Mouse (Mus musculus) adrenal gland, adult 18-20 months (tissue): ENCODE results near the gene Fchsd2. TPM values are rescaled to one million over a fixed set of nuclear protein-coding genes. Genes with fewer than 3 reads are reported as not detected.
"Not testable (repeated sequence)": the region's sequence is repeated elsewhere in the genome, so short reads cannot be mapped to it uniquely, and the experiment has no call there.

ENCODE experiments used
- DNase-seq, 2 experiments: peaks; one replicate each; pipeline ENCODE4 v3.0.0; 2021 to 2022; ENCODE audit warnings: low spot score in 2 of 2
- total RNA-seq, 2 experiments: library from RNA; stranded (reverse); gene quantifications; 1 replicate in 1 of 2; 2 replicates in 1 of 2; pipeline ENCODE4 v1.2.3; 2021

The Fchsd2 gene
- total RNA-seq, 2 experiments from 2014 or later, result 15.9 to 18.8 TPM

GRCm38 (mm10) chr7:101109856-101110350, 17.2 kb downstream of the Fchsd2 start:
- DNase-seq, result no peak

- DNase-seq, result no peak
Observed at GRCm38 (mm10) chr7:101113410-101113809, 20.7 kb downstream of the Fchsd2 start.

- no peak for DNase-seq
Observed at GRCm38 (mm10) chr7:101114328-101114727, 21.7 kb downstream of the Fchsd2 start.

GRCm38 (mm10) chr7:101119391-101119790, 26.7 kb downstream of the Fchsd2 start:
- no peak for DNase-seq

- DNase-seq, result no peak
Observed at GRCm38 (mm10) chr7:101123579-101124347, 31.1 kb downstream of the Fchsd2 start.

- DNase-seq, result no peak
Observed at GRCm38 (mm10) chr7:101127737-101128136, 35.1 kb downstream of the Fchsd2 start.

- DNase-seq, result no peak
Observed at GRCm38 (mm10) chr7:101128536-101128935, 35.9 kb downstream of the Fchsd2 start.

GRCm38 (mm10) chr7:101130646-101131045, 38.0 kb downstream of the Fchsd2 start:
- DNase-seq, result no peak

- no peak for DNase-seq
Observed at GRCm38 (mm10) chr7:101131281-101131680, 38.6 kb downstream of the Fchsd2 start.

- no peak for DNase-seq
Observed at GRCm38 (mm10) chr7:101133591-101133990, 40.9 kb downstream of the Fchsd2 start.

GRCm38 (mm10) chr7:101134117-101134516, 41.5 kb downstream of the Fchsd2 start:
- no peak for DNase-seq

GRCm38 (mm10) chr7:101138819-101139218, 46.2 kb downstream of the Fchsd2 start:
- DNase-seq, result no peak

GRCm38 (mm10) chr7:101142907-101143306, 50.2 kb downstream of the Fchsd2 start:
- DNase-seq, result no peak

GRCm38 (mm10) chr7:101144222-101144621, 51.6 kb downstream of the Fchsd2 start:
- no peak for DNase-seq

- DNase-seq, result no peak
Observed at GRCm38 (mm10) chr7:101149039-101149438, 56.4 kb downstream of the Fchsd2 start.

- DNase-seq, result not testable (repeated sequence)
Observed at GRCm38 (mm10) chr7:101154883-101155282, 62.2 kb downstream of the Fchsd2 start.

- no peak for DNase-seq
Observed at GRCm38 (mm10) chr7:101155284-101155683, 62.6 kb downstream of the Fchsd2 start.

GRCm38 (mm10) chr7:101160266-101160665, 67.6 kb downstream of the Fchsd2 start:
- no peak for DNase-seq

- DNase-seq, result no peak
Observed at GRCm38 (mm10) chr7:101162781-101163180, 70.1 kb downstream of the Fchsd2 start.

GRCm38 (mm10) chr7:101163878-101164277, 71.2 kb downstream of the Fchsd2 start:
- DNase-seq, result no peak

- DNase-seq, result no peak
Observed at GRCm38 (mm10) chr7:101166568-101166967, 73.9 kb downstream of the Fchsd2 start.

GRCm38 (mm10) chr7:101170482-101170881, 77.8 kb downstream of the Fchsd2 start:
- DNase-seq, result no peak

- no peak for DNase-seq
Observed at GRCm38 (mm10) chr7:101171002-101171401, 78.3 kb downstream of the Fchsd2 start.
